Mouse (Mus musculus): ENCODE data around the gene Prkci.

Prkci gene

GRCm38 (mm10) chr3:31088789-31089775, 93.5 kb downstream of the Prkci start:
- DNase-seq, result no peak

- DNase-seq, result no peak
Measured at GRCm38 (mm10) chr3:31089956-31090355, 94.4 kb downstream of the Prkci start.

- peak in 1 of 2 experiments; percentile 47 for DNase-seq
Measured at GRCm38 (mm10) chr3:31093196-31093595, 97.6 kb downstream of the Prkci start.

- peak; percentile 67 to 91 for DNase-seq
Measured at GRCm38 (mm10) chr3:31093627-31094351, 98.2 kb downstream of the Prkci start.

- peak; percentile 97 to 99 for DNase-seq
Measured at GRCm38 (mm10) chr3:31094531-31095178, 99.1 kb downstream of the Prkci start, which contains the start of gene Skil. Gene Skil (plus strand): TSS chr3:31095058.

GRCm38 (mm10) chr3:31095179-31095490, 99.6 kb downstream of the Prkci start:
- DNase-seq, result no peak

GRCm38 (mm10) chr3:31095491-31096154, 100.1 kb downstream of the Prkci start:
- peak; percentile 56 to 63 for DNase-seq

- DNase-seq, result no peak
Measured at GRCm38 (mm10) chr3:31096155-31097101, 100.9 kb downstream of the Prkci start.

- peak in 1 of 2 experiments; percentile 1 for DNase-seq
Measured at GRCm38 (mm10) chr3:31097102-31097720, 101.7 kb downstream of the Prkci start.

GRCm38 (mm10) chr3:31097976-31098375, 102.4 kb downstream of the Prkci start:
- no peak for DNase-seq

- no peak for DNase-seq
Measured at GRCm38 (mm10) chr3:31098556-31098955, 103.0 kb downstream of the Prkci start.

GRCm38 (mm10) chr3:31100026-31100425, 104.5 kb downstream of the Prkci start:
- no peak for DNase-seq

GRCm38 (mm10) chr3:31100802-31101201, 105.3 kb downstream of the Prkci start:
- no peak for DNase-seq

Data from kidney, postnatal 25 days (tissue).